Mouse (Mus musculus) 3T3-L1 (cell line): Measurements from ENCODE around the gene Fgd1.

ENCODE experiments used
- DNase-seq: peaks from one replicate; pipeline ENCODE4 v3.0.0-alpha.2; 2015; ENCODE audit warnings: low read depth, low spot score

Gene Fgd1

GRCm38 (mm10) chrX:151045850-151046249 lies at the start of gene Fgd1:
TSS of gene Fgd1 (plus strand) at chrX:151046150.
- no peak for DNase-seq

DNA sequence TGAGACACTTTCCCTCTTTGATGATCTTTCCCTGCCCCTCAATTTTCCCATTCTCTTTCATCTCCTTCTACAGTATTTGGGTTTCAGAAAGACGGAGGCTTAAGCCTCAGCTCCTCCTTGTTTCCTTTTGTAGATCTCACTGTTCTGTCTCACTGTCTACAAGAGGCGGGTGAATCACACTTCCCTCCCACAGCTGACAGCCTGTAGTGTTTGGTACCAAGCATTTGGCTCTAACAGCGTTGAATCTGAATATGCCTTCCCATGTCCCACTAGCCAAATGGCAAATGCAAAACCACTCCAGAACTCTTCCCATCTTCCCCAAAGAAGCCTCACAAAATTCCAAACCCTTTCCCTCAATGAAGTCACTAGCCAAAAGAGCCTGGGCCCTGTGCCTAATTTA lies 49.2 kb upstream of the Fgd1 start:
- DNase-seq, result no peak

- DNase-seq, result peak; percentile 92
Measured at GRCm38 (mm10) chrX:151016938-151017877, 28.7 kb upstream of the Fgd1 start, which contains the start of gene Gnl3l. TSS of gene Gnl3l (minus strand) at chrX:151017322.

GRCm38 (mm10) chrX:151017897-151018296 lies 28.1 kb upstream of the Fgd1 start:
- peak; percentile 54 for DNase-seq

DNA sequence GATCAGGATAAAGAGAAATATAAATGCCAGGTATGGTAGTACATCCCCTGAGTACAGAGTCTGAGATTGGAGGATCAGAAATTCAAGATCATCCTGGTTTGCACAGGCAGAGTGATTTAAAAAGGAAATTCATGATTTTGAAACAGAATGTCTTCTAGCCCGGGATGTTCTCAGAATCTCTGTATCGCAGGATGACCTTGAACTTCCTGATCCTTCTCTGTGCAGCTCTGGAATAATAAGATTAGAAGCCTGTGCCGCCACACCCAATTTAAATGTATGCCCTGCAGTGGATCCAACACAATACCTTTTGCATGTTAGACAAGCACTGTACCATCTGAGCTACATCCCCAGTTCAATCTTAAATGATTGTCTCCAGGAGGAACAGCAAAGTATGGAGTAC lies 27.2 kb upstream of the Fgd1 start:
- DNase-seq, result no peak

GRCm38 (mm10) chrX:151031400-151031799 lies 14.6 kb upstream of the Fgd1 start:
- DNase-seq, result no peak

DNA sequence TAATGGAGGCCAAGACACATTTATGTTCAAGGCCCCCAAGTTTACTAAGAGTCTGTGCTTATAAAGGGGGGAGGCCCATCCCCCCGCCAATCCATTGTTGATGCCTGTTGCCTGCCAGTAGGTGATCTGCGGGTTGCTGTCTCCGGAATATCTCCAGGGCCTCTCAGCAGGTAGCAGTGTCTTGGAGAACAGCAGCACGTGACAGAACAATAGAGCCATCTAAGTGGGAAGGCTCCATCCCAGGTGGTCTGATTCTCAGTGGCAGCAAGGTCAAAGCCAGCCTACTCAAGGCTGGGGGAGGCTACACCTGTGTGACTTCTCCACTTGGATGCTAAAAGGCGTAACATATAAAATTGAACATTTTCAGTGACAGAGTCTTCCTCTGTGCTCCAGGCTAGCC lies 4.7 kb upstream of the Fgd1 start:
- no peak for DNase-seq

GRCm38 (mm10) chrX:151046321-151046720 lies 371 bp downstream of the Fgd1 start:
- DNase-seq, result no peak

- peak; percentile 91 for DNase-seq
Measured at GRCm38 (mm10) chrX:151046777-151047430, 954 bp downstream of the Fgd1 start.

DNA sequence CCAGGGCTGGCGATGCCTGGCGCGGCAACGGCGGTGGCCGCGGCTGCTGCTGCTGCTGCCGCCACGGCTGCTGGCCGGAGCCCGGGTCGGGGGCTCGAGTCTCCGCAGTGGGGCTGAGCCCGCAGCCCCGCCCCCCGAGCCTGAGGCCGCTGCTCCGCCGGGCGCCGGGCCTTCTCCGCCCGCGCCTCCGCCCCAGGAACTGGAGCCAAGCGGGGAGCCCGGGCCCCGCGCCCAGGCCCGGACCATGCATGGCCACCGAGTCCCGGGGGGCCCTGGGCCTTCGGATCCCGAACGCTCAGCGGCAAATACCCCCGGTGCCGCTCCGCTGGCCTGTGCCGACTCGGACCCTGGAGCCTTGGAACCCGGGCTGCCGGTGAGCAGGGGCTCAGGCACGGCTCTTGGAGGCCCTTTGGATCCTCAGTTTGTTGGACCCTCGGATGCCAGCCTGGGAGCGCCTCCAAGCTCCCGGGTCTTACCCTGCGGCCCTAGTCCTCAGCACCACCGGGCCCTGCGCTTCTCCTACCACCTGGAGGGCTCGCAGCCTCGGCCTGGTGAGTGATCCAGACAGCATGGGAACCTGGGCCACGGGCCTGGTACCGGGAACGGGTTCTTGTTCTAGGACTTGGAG lies 1.6 kb downstream of the Fgd1 start:
- no peak for DNase-seq

- no peak for DNase-seq
Measured at GRCm38 (mm10) chrX:151049661-151050215, 3.8 kb downstream of the Fgd1 start.

- DNase-seq, result peak; percentile 70
Measured at GRCm38 (mm10) chrX:151050337-151050736, 4.4 kb downstream of the Fgd1 start.

DNA sequence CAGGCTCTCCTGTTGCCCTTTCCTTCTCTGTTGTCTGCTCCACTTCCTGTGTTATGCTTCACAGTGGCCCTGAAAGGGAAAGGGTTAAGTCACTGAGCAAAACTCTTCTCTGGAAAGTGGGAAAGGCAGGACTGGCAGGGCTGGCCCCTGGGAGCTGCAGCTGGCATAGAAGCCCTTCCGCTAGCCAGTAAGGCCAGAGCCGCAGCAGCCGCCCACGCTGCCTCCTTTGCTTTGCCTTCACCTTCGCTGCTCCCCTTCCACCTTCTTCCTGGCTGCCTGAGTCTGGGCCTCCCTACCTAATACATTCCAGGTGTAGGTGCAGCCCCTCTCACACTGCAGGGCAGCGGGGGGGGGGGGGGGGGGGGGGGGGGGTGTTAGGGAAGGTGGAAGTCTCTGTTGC lies 8.5 kb downstream of the Fgd1 start:
- peak; percentile 41 for DNase-seq

DNA sequence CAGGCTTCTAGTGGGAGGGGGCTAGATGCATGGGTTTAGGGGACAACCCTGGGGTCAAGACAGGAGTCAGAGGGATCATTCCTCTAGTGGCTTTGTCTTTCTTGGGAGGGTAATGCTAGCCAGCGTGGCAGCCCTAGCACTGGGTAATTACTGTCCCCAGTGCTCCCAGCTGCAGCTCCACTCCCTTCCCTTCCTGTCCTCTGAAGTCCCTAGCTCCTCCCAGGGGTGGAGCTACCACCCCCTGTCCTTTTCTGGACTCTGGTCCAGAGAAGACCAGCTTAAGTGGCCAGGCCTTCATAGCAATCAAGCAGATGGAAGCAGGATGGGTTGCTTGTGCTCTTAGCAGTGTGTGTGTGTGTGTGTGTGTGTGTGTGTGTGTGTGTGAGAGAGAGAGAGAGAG lies 9.6 kb downstream of the Fgd1 start:
- no peak for DNase-seq

GRCm38 (mm10) chrX:151059346-151059745 lies 13.4 kb downstream of the Fgd1 start:
- DNase-seq, result no peak

GRCm38 (mm10) chrX:151061615-151062299 lies 15.8 kb downstream of the Fgd1 start:
- no peak for DNase-seq

DNA sequence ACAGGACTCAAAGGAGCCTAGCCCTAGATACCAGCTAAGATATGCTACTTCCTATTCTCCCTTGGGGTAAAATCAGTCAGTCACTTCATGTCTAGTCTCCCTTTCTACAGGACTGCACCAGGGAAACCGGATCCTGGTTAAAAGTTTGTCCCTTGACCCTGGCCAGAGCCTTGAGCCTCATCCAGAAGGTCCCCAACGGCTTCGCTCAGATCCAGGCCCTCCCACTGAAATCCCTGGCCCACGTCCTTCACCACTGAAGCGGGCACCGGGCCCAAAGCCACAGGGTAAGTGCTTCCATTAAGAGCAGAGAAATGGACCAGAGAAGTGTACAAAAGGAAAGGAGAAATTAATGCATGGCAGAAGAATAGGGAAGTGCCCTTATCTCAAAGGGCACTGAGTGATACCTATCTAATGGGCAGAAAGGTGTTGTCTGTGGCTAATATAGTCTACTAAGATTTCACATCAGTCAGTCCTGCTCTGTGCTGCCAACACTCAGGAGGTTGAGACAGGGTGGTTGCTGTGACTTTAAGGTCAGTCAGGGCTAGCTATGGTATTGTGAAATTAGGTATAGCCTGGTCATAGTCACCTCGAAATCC lies 20.2 kb downstream of the Fgd1 start:
- DNase-seq, result no peak

GRCm38 (mm10) chrX:151067876-151068275 lies 21.9 kb downstream of the Fgd1 start:
- DNase-seq, result no peak

- DNase-seq, result no peak
Measured at GRCm38 (mm10) chrX:151076007-151076406, 30.1 kb downstream of the Fgd1 start.

DNA sequence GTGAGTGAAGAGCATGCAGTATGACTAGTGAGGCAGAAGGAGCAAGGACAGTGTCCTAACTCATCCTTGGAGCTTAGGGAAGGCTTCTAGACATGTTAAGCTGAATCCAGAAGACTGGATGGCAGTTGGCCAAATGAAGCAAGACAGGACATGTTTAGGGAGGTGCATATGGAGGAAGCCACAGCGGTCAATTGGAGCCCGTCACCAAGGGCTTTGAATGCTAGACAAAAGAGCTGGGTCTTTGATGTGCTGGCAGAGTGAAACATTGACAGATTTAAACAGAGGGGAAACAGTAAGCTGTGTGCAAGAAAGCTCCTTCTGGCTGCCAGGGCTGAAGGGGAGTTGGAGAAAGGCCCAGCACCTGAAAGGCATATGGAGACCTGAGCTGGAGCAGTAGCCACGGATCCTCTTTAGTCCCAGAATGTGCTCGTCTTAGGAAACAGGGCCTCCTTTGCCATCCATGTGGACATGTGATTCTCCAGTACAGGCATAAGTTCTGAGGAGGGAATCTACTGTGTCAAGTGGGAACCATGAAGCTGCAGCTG lies 31.1 kb downstream of the Fgd1 start:
- DNase-seq, result no peak

DNA sequence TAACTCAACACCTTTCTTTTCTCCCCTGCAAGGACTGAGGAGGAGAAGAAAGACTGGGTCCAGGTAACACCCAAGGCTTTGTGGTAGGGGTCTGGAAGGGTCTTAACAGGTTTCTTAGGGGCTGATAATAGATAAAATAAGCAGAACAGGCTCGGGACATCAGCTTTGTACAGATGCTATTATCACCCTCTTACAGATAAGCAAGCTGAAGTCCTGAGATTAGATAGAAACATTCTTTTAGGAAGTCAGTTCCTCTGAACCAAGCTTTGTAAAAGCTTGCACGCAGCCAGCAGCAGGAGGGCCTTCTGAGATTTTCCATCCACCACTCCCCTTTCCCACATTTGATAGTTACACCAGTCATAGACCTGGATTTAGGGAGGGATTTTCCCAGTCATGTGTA lies 39.6 kb downstream of the Fgd1 start:
- DNase-seq, result no peak
